Mouse (Mus musculus): ENCODE data around the gene Ank3.

DNA sequence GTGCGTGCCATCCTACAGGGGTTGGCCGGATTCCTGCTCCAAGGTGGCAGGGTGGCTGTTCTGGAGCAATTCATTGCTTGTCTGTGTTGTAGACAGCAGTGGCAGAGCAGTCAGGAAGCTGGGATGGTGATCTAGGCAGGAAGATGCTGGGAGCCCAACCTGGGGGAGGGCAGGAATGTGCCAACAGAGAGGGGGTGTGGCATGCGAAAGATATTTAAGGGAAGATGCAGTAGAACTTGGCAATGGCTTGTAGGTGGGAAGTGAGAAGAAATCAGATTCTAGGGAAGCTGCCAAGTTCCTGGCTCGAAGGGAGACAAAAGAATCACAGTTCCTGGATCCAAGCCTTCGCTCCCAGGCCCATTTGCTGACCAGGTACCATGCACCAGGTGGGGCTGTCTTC is 312.2 kb downstream of the Ank3 start:
- TF ChIP-seq CTCF (IDR thresholded peaks at IDR 0.05; ENCODE audit: low read depth): no peak
- TF ChIP-seq EP300 (IDR thresholded peaks at IDR 0.05; ENCODE audit: low read depth): no peak

Measured in liver, postnatal 0 days (tissue).